ENCODE assay signal across 8 mouse cellular contexts in genomic region chr2:38286433-38286732, GRCm38 (mm10). TPM values are rescaled to one million over a fixed set of nuclear protein-coding genes. Genes with fewer than 3 reads are reported as not detected.
A peak's percentile ranks its signal among the peaks of the same experiment; 100 is the strongest.
DNase-seq lines count a peak whose midpoint lies in the region; ATAC-seq lines count a peak whose summit lies in the region.
"Had no signal": no experiment of that assay in that cellular context is flagged by ENCODE, and none has a peak within 500 bp of the region (broad histone marks: within the 10 kb centered on the region; RNA-seq: fewer than 3 reads in every experiment).

No protein-coding gene starts in this region.

- peak overlapping the region; percentile 87; the same call in 1 of the 2 replicates for H3K27ac ChIP-seq in embryonic facial prominence, embryonic 15.5 days (replicated peaks)
- H3K27ac ChIP-seq in limb, embryonic 10.5 days: peak overlapping the region; percentile 96
- no peak overlapping the region for H3K27ac ChIP-seq in neural tube, embryonic 12.5 days

- H3K36me3 ChIP-seq in embryonic facial prominence, embryonic 15.5 days: no peaks in the 10 kb centered on the region
- H3K36me3 ChIP-seq in limb, embryonic 10.5 days: no peaks in the 10 kb centered on the region
- no peaks in the 10 kb centered on the region for H3K36me3 ChIP-seq in neural tube, embryonic 12.5 days

- peaks cover 22% of the 10 kb centered on the region for H3K4me1 ChIP-seq in embryonic facial prominence, embryonic 15.5 days
- peaks cover 39% of the 10 kb centered on the region for H3K4me1 ChIP-seq in limb, embryonic 10.5 days
- H3K4me1 ChIP-seq in neural tube, embryonic 12.5 days: peaks cover 12% of the 10 kb centered on the region

- H3K4me2 ChIP-seq in embryonic facial prominence, embryonic 15.5 days (replicated peaks): peak overlapping the region; percentile 68
- peak overlapping the region; percentile 78 for H3K4me2 ChIP-seq in neural tube, embryonic 12.5 days (replicated peaks)

- no peaks in the 10 kb centered on the region for H3K27me3 ChIP-seq in embryonic facial prominence, embryonic 15.5 days
- no peaks in the 10 kb centered on the region for H3K27me3 ChIP-seq in limb, embryonic 10.5 days (ENCODE audit: low read depth, poor library complexity, severe bottlenecking)
- H3K27me3 ChIP-seq in neural tube, embryonic 12.5 days (replicated peaks): no peaks in the 10 kb centered on the region; the same call in 1 of the 2 replicates

- peak overlapping the region; percentile 89 for H3K4me3 ChIP-seq in embryonic facial prominence, embryonic 15.5 days (replicated peaks)
- peak overlapping the region; percentile 90 for H3K4me3 ChIP-seq in limb, embryonic 10.5 days
- peak overlapping the region; percentile 82 for H3K4me3 ChIP-seq in neural tube, embryonic 12.5 days

- WGBS in embryonic facial prominence, embryonic 15.5 days: 3% methylated on average over 4 of the region's 4 CpGs
- 10% methylated on average over 4 of the region's 4 CpGs for WGBS in limb, embryonic 10.5 days
- WGBS in neural tube, embryonic 12.5 days: 18% methylated on average over 4 of the region's 4 CpGs

- peak; percentile 20 for DNase-seq in spleen, adult 12 weeks (ENCODE audit: low spot score)
- DNase-seq in spleen, adult 18-20 months: no peak
- no peak for DNase-seq in limb, embryonic 10.5 days (ENCODE audit: low spot score)
- DNase-seq in ovary, postnatal 36 days (ENCODE audit: low spot score): no peak
- DNase-seq in left cerebral cortex, adult 8-10 months (ENCODE audit: low spot score in 2 of 2): no peak

- 0 out of 2 replicates have a peak, but pooled peaks have one; percentile 1 for ATAC-seq in embryonic facial prominence, embryonic 15.5 days (ENCODE audit: insufficient number of reproducible peaks, low FRiP score, low TSS enrichment, low read depth)
- no peak; the same call in 1 of the 2 replicates for ATAC-seq in neural tube, embryonic 12.5 days (ENCODE audit: low FRiP score, low read depth)

- H3K9ac ChIP-seq in embryonic facial prominence, embryonic 15.5 days: peak overlapping the region; percentile 85
- peak overlapping the region; percentile 84 for H3K9ac ChIP-seq in neural tube, embryonic 12.5 days

- H3K9me3 ChIP-seq in embryonic facial prominence, embryonic 15.5 days (replicated peaks): no peaks in the 10 kb centered on the region
- no peaks in the 10 kb centered on the region for H3K9me3 ChIP-seq in limb, embryonic 10.5 days (replicated peaks)
- H3K9me3 ChIP-seq in neural tube, embryonic 12.5 days: no peaks in the 10 kb centered on the region

RNA-seq across cellular contexts. Expression of gene Dennd1a, which starts 0.8 kb away (rescaled TPM):
- polyA plus RNA-seq in embryonic facial prominence, embryonic 15.5 days (2015; fragmentation: Nextera tagmentation; extraction: Ambion mirVana): 15.8 and 16.4 TPM in 2 replicates
- polyA plus RNA-seq in limb, embryonic 10.5 days (2016; fragmentation: Nextera tagmentation; extraction: Ambion mirVana): 18.3 and 19.5 TPM in 2 replicates
- 13.3 and 18.8 TPM in 2 replicates for polyA plus RNA-seq in neural tube, embryonic 12.5 days (2016; fragmentation: Nextera tagmentation; extraction: Ambion mirVana)
- total RNA-seq in left cerebral cortex, adult 8-10 months (2022): 10 to 100 TPM; 80.4 to 89.2 (median 83.8) TPM

RNA-seq across cellular contexts. Expression of gene Lhx2, which starts 52.7 kb away (rescaled TPM):
- 17.1 and 19.6 TPM in 2 replicates for polyA plus RNA-seq in embryonic facial prominence, embryonic 15.5 days (2015; fragmentation: Nextera tagmentation; extraction: Ambion mirVana)
- 33.7 and 48.4 TPM in 2 replicates for polyA plus RNA-seq in limb, embryonic 10.5 days (2016; fragmentation: Nextera tagmentation; extraction: Ambion mirVana)
- polyA plus RNA-seq in neural tube, embryonic 12.5 days (2016; fragmentation: Nextera tagmentation; extraction: Ambion mirVana): 6.9 and 7.5 TPM in 2 replicates
- 10 to 100 TPM; 55.7 to 61.8 (median 58.4) TPM for total RNA-seq in left cerebral cortex, adult 8-10 months (2022)
- total RNA-seq: hematopoietic stem cell, adult 5-6 weeks had no signal
